Mouse (Mus musculus): ENCODE data around the gene Gm49394.

The Gm49394 gene

GRCm38 (mm10) chr7:142658681-142659180, 11.0 kb downstream of the Gm49394 start:
- no peak for DNase-seq

GRCm38 (mm10) chr7:142657821-142658614, 11.7 kb downstream of the Gm49394 start:
- DNase-seq: no peak

- DNase-seq: no peak
Observed at GRCm38 (mm10) chr7:142657341-142657791, 12.4 kb downstream of the Gm49394 start.

- no peak for DNase-seq
Observed at GRCm38 (mm10) chr7:142656055-142656454, 13.7 kb downstream of the Gm49394 start.

- DNase-seq: no peak
Observed at GRCm38 (mm10) chr7:142655633-142656032, 14.1 kb downstream of the Gm49394 start.

- no peak for DNase-seq
Observed at GRCm38 (mm10) chr7:142653726-142654125, 16.0 kb downstream of the Gm49394 start.

GRCm38 (mm10) chr7:142646676-142647075, 23.1 kb downstream of the Gm49394 start:
- no peak for DNase-seq

- no peak for DNase-seq
Observed at GRCm38 (mm10) chr7:142645045-142645444, 24.7 kb downstream of the Gm49394 start.

- DNase-seq: no peak
Observed at GRCm38 (mm10) chr7:142636178-142636577, 33.6 kb downstream of the Gm49394 start.

GRCm38 (mm10) chr7:142630691-142631090, 39.1 kb downstream of the Gm49394 start:
- DNase-seq: peak; percentile 8 to 11

GRCm38 (mm10) chr7:142629806-142630205, 39.9 kb downstream of the Gm49394 start:
- DNase-seq: no peak

GRCm38 (mm10) chr7:142622180-142622579, 47.6 kb downstream of the Gm49394 start:
- no peak for DNase-seq

GRCm38 (mm10) chr7:142613077-142613476, 56.7 kb downstream of the Gm49394 start:
- DNase-seq: no peak

- DNase-seq: peak; percentile 16 to 28
Observed at GRCm38 (mm10) chr7:142610627-142611406, 58.9 kb downstream of the Gm49394 start.

GRCm38 (mm10) chr7:142600921-142601320, 68.8 kb downstream of the Gm49394 start:
- no peak for DNase-seq
